Mouse (Mus musculus): ENCODE data around the gene Tmem95. TPM values are rescaled to one million over a fixed set of nuclear protein-coding genes. Genes with fewer than 3 reads are reported as not detected.
A peak's percentile ranks its signal among the peaks of the same experiment; 100 is the strongest.

Gene Tmem95
- total and polyA plus RNA-seq, 3 experiments, result not detected

- peaks cover 3% of the 10 kb centered on the region; the same call in 1 of the 2 replicates for H3K79me2 ChIP-seq (replicated peaks; ENCODE audit: control insufficient read depth, insufficient read depth, low read length)
- H3K9ac ChIP-seq (ENCODE audit: low read depth, low read length), result no peak overlapping the region
- H3K36me3 ChIP-seq (ENCODE audit: control insufficient read depth, insufficient read depth, low read length), result peaks cover 14% of the 10 kb centered on the region; the same call in 1 of the 2 replicates
- no peak overlapping the region for H3K4me3 ChIP-seq
- DNase-seq, result no peak
- TF ChIP-seq CTCF (IDR thresholded peaks at IDR 0.05), result peak; percentile 18; the same call in 1 of the 2 replicates
- TF ChIP-seq POLR2A (IDR thresholded peaks at IDR 0.05; ENCODE audit: insufficient read depth, low read depth, low read length), result no peak
- no peak for TF ChIP-seq EP300 (IDR thresholded peaks at IDR 0.05; ENCODE audit: insufficient read depth, low read depth, low read length)
- intact Hi-C loops (cut with DNase I), result no loop called here
- H3K27ac ChIP-seq, result no peak overlapping the region
- no peaks in the 10 kb centered on the region for H3K27me3 ChIP-seq (ENCODE audit: control insufficient read depth, insufficient read depth, low read length)
- WGBS, result 46% methylated on average over 5 of the region's 5 CpGs
- H3K4me1 ChIP-seq (ENCODE audit: control insufficient read depth, insufficient read depth, low read length), result peaks cover 11% of the 10 kb centered on the region
Observed at GRCm38 (mm10) chr11:69915667-69916627, 38.1 kb upstream of the Tmem95 start.

- WGBS, result 26% methylated on average over 9 of the region's 9 CpGs
- peaks cover 11% of the 10 kb centered on the region for H3K4me1 ChIP-seq (ENCODE audit: control insufficient read depth, insufficient read depth, low read length)
- DNase-seq, result no peak
- peaks cover 3% of the 10 kb centered on the region; the same call in 1 of the 2 replicates for H3K79me2 ChIP-seq (replicated peaks; ENCODE audit: control insufficient read depth, insufficient read depth, low read length)
- no peak overlapping the region for H3K9ac ChIP-seq (ENCODE audit: low read depth, low read length)
- no peaks in the 10 kb centered on the region for H3K27me3 ChIP-seq (ENCODE audit: control insufficient read depth, insufficient read depth, low read length)
- TF ChIP-seq EP300 (IDR thresholded peaks at IDR 0.05; ENCODE audit: insufficient read depth, low read depth, low read length) (no peak), CTCF (IDR thresholded peaks at IDR 0.05) (no peak), POLR2A (IDR thresholded peaks at IDR 0.05; ENCODE audit: insufficient read depth, low read depth, low read length) (no peak)
- peaks cover 14% of the 10 kb centered on the region; the same call in 1 of the 2 replicates for H3K36me3 ChIP-seq (ENCODE audit: control insufficient read depth, insufficient read depth, low read length)
- intact Hi-C loops (cut with DNase I), result no loop called here
- peak overlapping the region; percentile 97 for H3K4me3 ChIP-seq
- no peak overlapping the region for H3K27ac ChIP-seq
Observed at GRCm38 (mm10) chr11:69914917-69915430, 37.2 kb upstream of the Tmem95 start.

- peak overlapping the region; percentile 97 for H3K27ac ChIP-seq
- intact Hi-C loops (cut with DNase I), result no loop called here
- H3K9ac ChIP-seq (ENCODE audit: low read depth, low read length), result peak overlapping the region; percentile 90
- 1% methylated on average over 17 of the region's 17 CpGs for WGBS
- peaks cover 14% of the 10 kb centered on the region; the same call in 1 of the 2 replicates for H3K36me3 ChIP-seq (ENCODE audit: control insufficient read depth, insufficient read depth, low read length)
- no peak for DNase-seq
- peak overlapping the region; percentile 97 for H3K4me3 ChIP-seq
- no peaks in the 10 kb centered on the region for H3K27me3 ChIP-seq (ENCODE audit: control insufficient read depth, insufficient read depth, low read length)
- TF ChIP-seq POLR2A (IDR thresholded peaks at IDR 0.05; ENCODE audit: insufficient read depth, low read depth, low read length), result no peak
- no peak for TF ChIP-seq EP300 (IDR thresholded peaks at IDR 0.05; ENCODE audit: insufficient read depth, low read depth, low read length)
- TF ChIP-seq CTCF (IDR thresholded peaks at IDR 0.05), result no peak
- peaks cover 10% of the 10 kb centered on the region for H3K4me1 ChIP-seq (ENCODE audit: control insufficient read depth, insufficient read depth, low read length)
- H3K79me2 ChIP-seq (replicated peaks; ENCODE audit: control insufficient read depth, insufficient read depth, low read length), result peaks cover 3% of the 10 kb centered on the region; the same call in 1 of the 2 replicates
Observed at GRCm38 (mm10) chr11:69914372-69914764, 36.5 kb upstream of the Tmem95 start.

- Histone ChIP-seq H3K9ac (ENCODE audit: low read depth, low read length) (peak within 1 kb of the TSS; percentile 90), H3K79me2 (replicated peaks; ENCODE audit: control insufficient read depth, insufficient read depth, low read length) (peaks cover 3% of the 10 kb centered on the region; the same call in 1 of the 2 replicates), H3K36me3 (ENCODE audit: control insufficient read depth, insufficient read depth, low read length) (peaks cover 8% of the 10 kb centered on the region; the same call in 1 of the 2 replicates), H3K27me3 (ENCODE audit: control insufficient read depth, insufficient read depth, low read length) (no peaks in the 10 kb centered on the region), H3K4me3 (peak within 1 kb of the TSS; percentile 97), H3K27ac (peak within 1 kb of the TSS; percentile 97), H3K4me1 (ENCODE audit: control insufficient read depth, insufficient read depth, low read length) (peaks cover 7% of the 10 kb centered on the region; the same call in 1 of the 2 replicates)
- peak; percentile 93 to 94 for DNase-seq
- intact Hi-C loops (cut with DNase I), result loop anchor here (1.0 kb wide), 1 partner anchor 11 kb away; no protein-coding TSS in a partner anchor
- 2% methylated on average over 61 of the region's 61 CpGs for WGBS
- TF ChIP-seq CTCF (IDR thresholded peaks at IDR 0.05) (no peak), POLR2A (IDR thresholded peaks at IDR 0.05; ENCODE audit: insufficient read depth, low read depth, low read length) (peak; percentile 66; the same call in 1 of the 2 replicates), EP300 (IDR thresholded peaks at IDR 0.05; ENCODE audit: insufficient read depth, low read depth, low read length) (peak; percentile 77; the same call in 1 of the 2 replicates)
Observed at GRCm38 (mm10) chr11:69913554-69914371, 35.9 kb upstream of the Tmem95 start, which contains the start of gene Gps2. TSS of gene Gps2 (plus strand) at chr11:69913888.
